Mouse (Mus musculus) layer of hippocampus, adult 18-20 months (tissue): ENCODE measurements around the gene Wasf2. TPM values are rescaled to one million over a fixed set of nuclear protein-coding genes. Genes with fewer than 3 reads are reported as not detected.

Experiments
- DNase-seq, 2 experiments: peaks; one replicate each; pipeline ENCODE4 v3.0.0; 2022; ENCODE audit warnings: low spot score in 2 of 2
- long read RNA-seq: library from polyadenylated mRNA; stranded (forward); transcript quantifications from one replicate; pipeline ENCODE4 v2.0.0, GENCODE M21; 2021
- total RNA-seq, 2 experiments: library from RNA; stranded (reverse); gene quantifications; 2 replicates each; pipeline ENCODE4 v1.2.3; 2021

Wasf2 gene
- 10 to 100 TPM; 27.4 to 32.6 TPM for total RNA-seq
- long read RNA-seq, full-length matches to known transcripts: 2 of 9 reads
- long read RNA-seq, partial matches to known transcripts: 1 of 9 reads
- long read RNA-seq, other reads (novel, unspliced or antisense): 6 of 9 reads

DNA sequence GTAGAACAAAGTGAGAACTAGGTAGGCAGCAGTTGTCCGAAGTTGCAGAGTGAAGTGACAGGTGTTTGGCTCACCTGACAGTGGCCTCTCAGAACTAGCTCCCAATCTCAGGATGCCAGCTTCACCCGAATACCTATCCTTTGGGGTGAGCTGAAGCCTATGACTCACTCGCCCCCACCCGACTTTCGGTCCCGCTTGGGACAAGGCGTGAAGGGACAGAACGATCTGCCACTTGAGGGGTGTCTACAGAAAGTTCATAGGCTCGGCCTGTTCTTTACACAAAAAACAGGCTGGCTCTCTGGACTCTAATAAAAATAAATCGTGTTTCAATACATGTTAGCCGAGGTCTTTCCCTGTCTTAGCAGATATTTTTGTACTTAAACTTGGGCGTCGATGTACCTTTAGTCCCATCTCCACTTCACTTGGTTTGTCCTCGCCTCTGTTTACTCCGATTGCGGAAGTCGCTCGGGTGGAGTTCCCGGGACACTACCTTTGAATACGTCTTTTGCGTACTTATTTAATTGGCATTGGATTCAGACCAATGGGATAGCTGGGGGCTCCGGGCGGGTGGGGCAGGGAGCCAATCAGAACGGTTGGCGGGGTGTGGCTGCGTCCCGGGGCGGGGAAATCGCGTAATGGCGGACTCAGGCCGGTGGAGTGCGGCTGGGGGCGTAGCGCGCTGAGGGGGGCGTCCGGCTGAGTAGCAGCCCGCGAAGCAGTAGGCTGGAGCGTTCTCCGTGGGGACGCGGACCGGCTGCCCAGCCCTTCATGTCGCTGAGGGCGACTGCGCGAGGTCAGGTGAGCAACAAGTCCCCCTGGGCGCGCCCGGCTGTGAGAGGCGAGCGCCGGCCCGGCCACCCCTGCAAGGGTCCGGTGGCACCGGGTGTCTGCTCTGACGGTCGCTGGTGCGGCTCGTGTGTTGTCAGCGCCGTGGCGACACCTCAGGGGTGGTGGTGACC lies at the start of gene Wasf2:
TSS of gene Wasf2 (plus strand) at position 575 of the 959 bp plus-strand sequence.
- peak; percentile 80 to 93 for DNase-seq

GRCm38 (mm10) chr4:133080862-133081261 lies 49.4 kb upstream of the Wasf2 start:
- DNase-seq: no peak

- DNase-seq: no peak
Measured at GRCm38 (mm10) chr4:133082216-133082773, 48.0 kb upstream of the Wasf2 start.

GRCm38 (mm10) chr4:133083991-133084861 lies 46.1 kb upstream of the Wasf2 start:
- no peak for DNase-seq

GRCm38 (mm10) chr4:133085011-133085782 lies 45.1 kb upstream of the Wasf2 start:
- DNase-seq: peak in 1 of 2 experiments; percentile 60

- DNase-seq: no peak
Measured at GRCm38 (mm10) chr4:133085783-133086342, 44.4 kb upstream of the Wasf2 start.

GRCm38 (mm10) chr4:133087177-133087714 lies 43.1 kb upstream of the Wasf2 start:
- DNase-seq: no peak

GRCm38 (mm10) chr4:133087835-133088234 lies 42.5 kb upstream of the Wasf2 start:
- DNase-seq: no peak

- DNase-seq: no peak
Measured at GRCm38 (mm10) chr4:133089319-133089718, 41.0 kb upstream of the Wasf2 start.

DNA sequence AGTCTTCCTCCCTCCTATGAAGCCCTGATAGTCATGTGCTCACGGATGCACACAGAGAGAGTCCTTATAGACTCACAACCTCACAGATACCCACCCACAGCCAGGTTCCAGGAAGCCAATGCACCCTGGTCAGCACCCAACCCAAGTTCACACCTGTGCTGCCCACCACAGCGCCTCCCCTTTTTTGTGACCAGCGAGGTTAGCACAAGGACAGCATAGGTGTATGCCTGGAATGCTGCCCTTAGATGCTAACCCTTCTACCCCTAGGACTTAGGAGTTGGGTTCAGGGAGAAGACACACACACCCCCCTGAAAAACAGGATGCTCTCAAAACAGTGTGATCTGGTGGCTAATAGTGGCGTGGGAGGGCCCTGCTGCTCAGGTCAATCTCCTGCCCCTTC lies 40.5 kb upstream of the Wasf2 start:
- DNase-seq: no peak

DNA sequence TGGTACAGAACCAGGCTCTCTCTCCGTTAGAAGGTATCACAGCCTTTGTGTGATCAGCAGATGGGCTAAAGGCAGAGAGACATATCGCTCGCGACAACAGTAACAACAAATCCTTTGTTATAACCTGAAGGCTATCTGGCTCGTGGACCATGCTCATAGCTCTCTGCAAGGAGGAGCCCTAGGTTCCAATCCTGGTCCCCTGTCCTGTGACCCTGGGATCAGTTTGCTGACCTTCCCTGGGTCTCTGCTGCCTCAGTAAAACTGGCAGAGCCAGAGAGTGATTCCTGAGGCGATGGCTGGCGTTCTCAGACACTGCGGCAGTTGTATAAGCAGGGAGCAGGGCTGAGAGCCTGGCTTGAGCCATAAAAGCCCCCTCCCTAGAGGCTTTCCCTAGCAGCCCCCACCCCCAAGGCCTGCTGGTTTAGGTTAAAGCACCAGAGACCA lies 40.0 kb upstream of the Wasf2 start:
- no peak for DNase-seq

DNA sequence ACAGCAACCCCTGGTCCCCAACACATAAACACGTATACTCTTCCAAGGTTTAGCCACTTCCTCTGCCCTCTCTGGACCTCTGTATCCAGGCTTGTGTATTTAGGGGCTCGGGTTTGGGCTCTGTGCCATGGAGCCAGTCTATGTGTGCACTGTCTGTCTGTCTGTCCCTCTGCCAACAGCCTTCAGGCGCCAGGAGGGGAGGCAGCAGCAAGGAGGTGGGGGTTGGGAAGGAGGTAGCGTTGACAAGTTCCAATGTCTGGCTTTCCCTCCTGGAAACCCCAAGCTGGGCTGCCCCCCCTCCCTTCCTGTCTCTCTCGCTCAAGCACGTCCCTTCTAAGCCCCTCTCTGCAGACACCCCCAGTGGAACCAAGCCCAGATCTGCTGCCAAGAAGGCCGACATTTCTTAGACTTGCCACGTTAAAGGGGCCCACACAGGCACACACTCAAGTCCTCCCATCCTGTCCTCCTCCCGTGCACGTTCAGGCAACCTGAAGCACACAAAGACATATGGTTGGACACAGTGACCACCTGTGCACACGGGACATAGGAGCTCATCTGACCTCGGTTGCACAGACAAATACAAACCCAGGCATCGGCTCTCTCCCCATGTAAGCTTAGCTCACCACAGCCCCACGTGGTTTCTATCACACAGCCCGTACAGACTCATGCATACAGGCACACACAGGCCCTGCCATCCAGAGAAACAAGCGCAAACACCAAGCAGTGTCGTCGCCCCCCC lies 39.4 kb upstream of the Wasf2 start:
- no peak for DNase-seq

- DNase-seq: no peak
Measured at GRCm38 (mm10) chr4:133091459-133091785, 38.9 kb upstream of the Wasf2 start.

GRCm38 (mm10) chr4:133092453-133092901 lies 37.8 kb upstream of the Wasf2 start:
- no peak for DNase-seq

DNA sequence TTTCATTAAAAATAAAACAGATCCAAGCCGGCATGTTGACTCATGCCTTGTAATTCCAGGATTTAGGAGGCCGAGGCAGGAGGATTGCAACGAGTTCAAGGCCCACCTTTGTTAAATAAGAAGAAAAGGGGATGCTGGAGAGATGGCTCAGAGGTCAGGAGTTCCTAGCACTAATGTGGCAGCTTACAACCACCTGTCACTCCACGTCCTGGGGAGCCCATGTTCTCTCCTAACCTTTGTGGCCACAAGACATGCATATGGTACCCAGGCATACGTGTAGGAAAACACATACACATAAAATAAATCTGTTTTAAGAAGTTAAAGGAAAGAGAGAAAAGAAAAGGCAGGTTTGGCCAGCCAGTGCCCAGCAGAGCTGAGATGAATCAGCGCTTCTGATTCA lies 37.2 kb upstream of the Wasf2 start:
- DNase-seq: no peak

- DNase-seq: no peak
Measured at GRCm38 (mm10) chr4:133093481-133094033, 36.7 kb upstream of the Wasf2 start.

GRCm38 (mm10) chr4:133094255-133094654 lies 36.0 kb upstream of the Wasf2 start:
- DNase-seq: no peak

DNA sequence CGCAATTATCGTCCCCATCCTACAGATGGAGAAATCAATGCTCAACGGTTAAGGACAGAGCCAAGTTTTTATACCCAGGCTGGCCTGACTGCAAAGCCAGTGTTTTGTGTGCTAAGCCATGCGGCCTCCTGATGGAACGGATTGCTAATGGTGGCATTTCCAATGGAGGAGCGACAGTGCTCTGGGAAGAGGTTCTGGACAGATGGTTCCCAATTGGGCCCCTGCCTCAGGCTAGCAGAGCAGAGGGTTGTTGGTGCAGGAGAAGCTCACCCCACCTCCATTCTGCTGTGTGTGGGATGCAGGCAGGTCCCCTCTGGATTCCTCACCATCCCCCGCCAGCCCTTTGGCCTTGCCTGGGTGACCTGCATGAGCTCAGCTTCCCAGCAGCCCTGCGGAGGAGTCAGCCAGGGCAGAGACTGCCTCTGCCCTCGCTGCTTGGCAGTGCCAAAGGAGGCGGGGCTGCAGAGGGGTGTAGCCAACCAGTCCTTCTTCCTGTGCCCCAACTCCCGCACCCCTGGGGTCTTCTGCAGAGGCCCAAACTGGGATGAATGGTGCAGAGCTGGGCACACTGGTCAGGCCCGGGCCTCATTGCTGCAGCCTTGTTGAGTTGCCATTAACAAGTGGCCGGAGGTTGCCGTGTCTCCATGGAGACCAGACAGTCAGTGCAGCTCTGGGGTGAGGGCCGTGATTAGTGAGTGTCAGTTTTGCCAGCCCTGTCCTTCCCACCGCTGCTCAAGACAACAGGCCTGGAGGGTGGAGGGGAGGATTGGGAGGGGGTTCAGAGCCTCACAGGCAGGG lies 35.2 kb upstream of the Wasf2 start:
- peak in 1 of 2 experiments; percentile 61 for DNase-seq
